ENCODE assay signal across 8 mouse cellular contexts in genomic region chr2:166995796-166996532, GRCm38 (mm10). TPM values are rescaled to one million over a fixed set of nuclear protein-coding genes. Genes with fewer than 3 reads are reported as not detected.
DNase-seq lines count a peak whose midpoint lies in the region; ATAC-seq and TF ChIP-seq lines count a peak whose summit lies in the region.

Gene Stau1 (minus strand): TSS chr2:166996299.

- H3K9ac ChIP-seq in hindbrain, postnatal 0 days (replicated peaks; ENCODE audit: low read length), result peak within 1 kb of the TSS; percentile 99

- H3K27ac ChIP-seq in gastrocnemius, adult 2 months, result peak within 1 kb of the TSS; percentile 99
- H3K27ac ChIP-seq in hindbrain, postnatal 0 days, result peak within 1 kb of the TSS; percentile 98
- peak within 1 kb of the TSS; percentile 97 for H3K27ac ChIP-seq in left cerebral cortex, adult 2 months

- no peak for TF ChIP-seq CTCF in gastrocnemius, adult 2 months (IDR thresholded peaks at IDR 0.05)
- no peak for TF ChIP-seq CTCF in hindbrain, postnatal 0 days (IDR thresholded peaks at IDR 0.05; ENCODE audit: low read depth)
- no peak for TF ChIP-seq CTCF in left cerebral cortex, adult 2 months (IDR thresholded peaks at IDR 0.05)

- under 1% methylated on average over 78 of the region's 88 CpGs for WGBS in hindbrain, postnatal 0 days

- peak within 1 kb of the TSS; percentile 97 for H3K4me3 ChIP-seq in gastrocnemius, adult 2 months
- H3K4me3 ChIP-seq in hindbrain, postnatal 0 days (ENCODE audit: low read length), result peak within 1 kb of the TSS; percentile 96
- H3K4me3 ChIP-seq in left cerebral cortex, adult 2 months, result peak within 1 kb of the TSS; percentile 88

- no peaks in the 10 kb centered on the region for H3K36me3 ChIP-seq in hindbrain, postnatal 0 days (ENCODE audit: insufficient read depth, low read length)

- intact Hi-C loops in gastrocnemius, adult 2 months (cut with DNase I), result no loop called here
- intact Hi-C loops in left cerebral cortex, adult 2 months (cut with DNase I), result loop anchor here (2.0 to 5.0 kb wide), 2 partner anchors 39 to 89 kb away; partner anchors contain the start of gene Cse1l

- ATAC-seq in common myeloid progenitor, adult 5-6 weeks (replicated peaks; ENCODE audit: low read depth, poor library complexity, severe bottlenecking), result peak; percentile 90
- ATAC-seq in hindbrain, postnatal 0 days, result peak; percentile 99
- peak; percentile 95 for ATAC-seq in megakaryocyte, adult 5-6 weeks (ENCODE audit: poor library complexity, severe bottlenecking)

- H3K9me3 ChIP-seq in hindbrain, postnatal 0 days (ENCODE audit: low read length), result no peaks in the 10 kb centered on the region

- H3K27me3 ChIP-seq in hindbrain, postnatal 0 days (ENCODE audit: insufficient read depth, low read length), result no peaks in the 10 kb centered on the region

- peak within 1 kb of the TSS; percentile 80 for H3K4me2 ChIP-seq in hindbrain, postnatal 0 days (ENCODE audit: low read depth, low read length)

- H3K4me1 ChIP-seq in hindbrain, postnatal 0 days (ENCODE audit: insufficient read depth, low read length), result peaks cover 11% of the 10 kb centered on the region; the same call in 1 of the 2 replicates

- peak; percentile 99 for DNase-seq in ZHBTc4 (ENCODE audit: low read depth, low spot score)
- DNase-seq in gastrocnemius, adult 2 months, result peak; percentile 98
- DNase-seq in hindbrain, postnatal 0 days (ENCODE audit: low spot score), result peak; percentile 100
- DNase-seq in left cerebral cortex, adult 2 months (ENCODE audit: extremely low spot score in 1 of 2, low spot score in 2 of 2), result peak; percentile 93 to 97
- peak; percentile 95 to 96 for DNase-seq in right cerebral cortex, adult 2 months (ENCODE audit: low spot score in 2 of 2)
- peak; percentile 96 for DNase-seq in urinary bladder, postnatal 14 days (ENCODE audit: low spot score)

RNA-seq across cellular contexts. Expression of gene Stau1, which starts in this region (rescaled TPM):
- 31.3 and 56.3 TPM in 2 replicates for total RNA-seq in common myeloid progenitor, adult 5-6 weeks (2017)
- total RNA-seq in gastrocnemius, adult 2 months (2021), result 10 to 100 TPM; 35.3 to 37.0 TPM
- total RNA-seq in hindbrain, postnatal 0 days (2014; rRNA removed), result 28.8 and 37.9 TPM in 2 replicates
- polyA plus RNA-seq in hindbrain, postnatal 0 days (2015; fragmentation: Nextera tagmentation; extraction: Ambion mirVana), result 81.3 and 86.0 TPM in 2 replicates
- total RNA-seq in left cerebral cortex, adult 2 months (2021), result 10 to 100 TPM; 73.3 to 77.4 TPM
- total RNA-seq in megakaryocyte, adult 5-6 weeks (2015), result 28.5 and 36.0 TPM in 2 replicates
- total RNA-seq in megakaryocyte, adult 5-6 weeks (2017), result 28.9 and 32.6 TPM in 2 replicates

Comparison
In these comparisons a context has a peak if more than half of its experiments do, and no peak if none do; other contexts are left out.
1. Peak in every context shown above with its lines: DNase-seq, ATAC-seq, H3K4me3 ChIP-seq and H3K27ac ChIP-seq.